Mouse (Mus musculus): Measurements from ENCODE around the gene 4933406M09Rik. TPM values are rescaled to one million over a fixed set of nuclear protein-coding genes. Genes with fewer than 3 reads are reported as not detected.

4933406M09Rik gene
- polyA plus RNA-seq, 1 experiment from 2014 or later, result 0.07 TPM

DNA sequence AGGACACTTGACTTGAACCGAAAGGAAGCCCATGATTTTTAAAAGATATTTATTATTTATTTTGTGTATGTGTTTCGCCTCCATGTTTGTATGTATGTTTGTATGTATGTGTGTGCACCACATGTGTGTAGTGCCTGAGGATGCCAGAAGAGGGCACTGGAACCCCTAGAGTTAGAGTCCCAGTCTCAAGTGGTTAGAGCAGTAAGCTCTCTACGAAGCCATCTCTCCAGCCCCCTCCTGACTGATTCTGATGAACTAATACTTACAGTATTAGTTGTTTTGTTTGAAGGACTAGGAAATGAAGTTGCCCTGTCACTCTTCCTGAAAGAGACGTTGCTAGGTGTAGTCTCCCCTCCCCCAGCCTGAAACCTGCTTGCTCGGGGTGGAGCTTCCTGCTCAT, 14.0 kb downstream of the 4933406M09Rik start:
- Histone ChIP-seq H3K4me3 (ENCODE audit: low read length) (no peak overlapping the region), H3K4me2 (ENCODE audit: low read depth, low read length) (no peak overlapping the region), H3K27ac (ENCODE audit: low read length) (no peak overlapping the region), H3K9ac (ENCODE audit: low read depth, low read length) (no peak overlapping the region), H3K4me1 (ENCODE audit: control insufficient read depth, insufficient read depth, low read length) (no peaks in the 10 kb centered on the region), H3K9me3 (ENCODE audit: control insufficient read depth, low read length) (peaks cover 3% of the 10 kb centered on the region; the same call in 1 of the 2 replicates), H3K36me3 (ENCODE audit: control insufficient read depth, insufficient read depth, low read length) (no peaks in the 10 kb centered on the region), H3K27me3 (replicated peaks; ENCODE audit: control insufficient read depth, insufficient read depth, low read length) (no peaks in the 10 kb centered on the region)
- 56% methylated on average over 5 of the region's 5 CpGs for WGBS
- ATAC-seq, result no peak

DNA sequence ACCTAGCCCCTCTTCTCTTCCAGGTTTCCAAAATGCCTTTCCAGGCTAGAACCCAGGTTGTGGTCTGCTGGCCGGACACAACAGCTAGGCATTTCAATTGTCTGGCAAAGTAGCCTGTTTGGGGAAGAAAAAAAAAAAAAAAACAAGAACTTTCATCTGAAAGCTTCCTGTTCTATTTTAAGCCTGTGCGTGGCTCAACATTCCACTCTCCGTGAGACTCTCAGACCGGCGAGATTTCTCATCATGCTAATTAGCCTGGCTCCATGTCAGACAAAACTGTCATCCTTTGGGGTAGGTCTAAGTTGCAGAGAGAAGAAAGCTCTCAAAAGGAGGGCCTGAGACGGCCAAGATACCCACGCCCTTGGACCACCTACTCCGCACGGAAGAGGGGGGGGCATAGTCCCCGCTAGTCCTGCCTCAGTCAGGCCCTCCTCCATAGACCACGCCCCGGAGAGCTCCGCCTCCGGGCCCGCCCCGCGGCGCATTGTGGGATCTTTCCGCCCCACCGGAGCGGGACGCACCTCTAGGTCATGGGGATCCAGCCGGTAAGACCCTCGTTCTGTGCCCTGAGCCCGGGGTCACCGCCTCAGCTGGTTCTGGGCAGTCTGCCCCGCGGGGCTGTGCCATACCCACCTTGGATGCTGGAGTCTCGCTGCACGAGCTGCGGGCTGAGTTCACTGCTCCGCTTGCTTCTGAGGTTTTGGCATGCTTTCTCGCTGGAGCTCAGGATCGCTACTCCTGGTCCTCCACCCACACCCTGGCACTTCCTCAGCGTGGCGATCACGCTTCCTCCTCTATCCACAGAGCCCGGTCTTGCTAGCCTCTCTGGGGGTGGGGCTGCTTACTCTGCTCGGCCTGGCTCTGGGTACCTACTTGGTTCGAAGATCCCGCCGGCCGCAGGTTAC, 20.0 kb downstream of the 4933406M09Rik start, which contains the start of gene Cyb5r1:
TSS of gene Cyb5r1 (plus strand) at position 51 of the 905 bp plus-strand sequence.
- no peaks in the 10 kb centered on the region for H3K27me3 ChIP-seq (replicated peaks; ENCODE audit: control insufficient read depth, insufficient read depth, low read length)
- peak; percentile 99 for ATAC-seq
- peak within 1 kb of the TSS; percentile 83 for H3K4me2 ChIP-seq (ENCODE audit: low read depth, low read length)
- H3K9me3 ChIP-seq (ENCODE audit: control insufficient read depth, low read length), result no peaks in the 10 kb centered on the region
- peaks cover 5% of the 10 kb centered on the region; the same call in 1 of the 2 replicates for H3K36me3 ChIP-seq (ENCODE audit: control insufficient read depth, insufficient read depth, low read length)
- under 1% methylated on average over 43 of the region's 43 CpGs for WGBS
- peak within 1 kb of the TSS; percentile 78 for H3K4me3 ChIP-seq (ENCODE audit: low read length)
- peaks cover 6% of the 10 kb centered on the region for H3K4me1 ChIP-seq (ENCODE audit: control insufficient read depth, insufficient read depth, low read length)
- peak within 1 kb of the TSS; percentile 64 for H3K27ac ChIP-seq (ENCODE audit: low read length)
- peak within 1 kb of the TSS; percentile 79 for H3K9ac ChIP-seq (ENCODE audit: low read depth, low read length)

DNA sequence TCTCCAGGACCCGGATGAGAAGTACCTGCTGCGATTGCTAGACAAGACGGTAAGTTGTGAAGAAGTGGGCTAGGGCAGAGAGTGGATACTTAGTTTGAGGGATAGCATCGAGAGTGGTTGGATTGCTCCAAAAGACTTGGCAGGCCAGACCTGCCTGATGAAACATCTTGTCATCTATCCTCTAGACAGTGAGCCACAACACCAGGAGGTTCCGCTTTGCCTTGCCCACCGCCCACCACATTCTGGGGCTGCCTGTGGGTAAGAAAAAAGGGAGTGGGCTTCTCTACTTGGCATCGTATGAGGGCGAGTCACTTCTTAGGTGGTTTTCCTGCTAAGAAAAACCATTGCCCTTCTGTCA, 20.7 kb downstream of the 4933406M09Rik start:
- H3K4me3 ChIP-seq (ENCODE audit: low read length), result peak overlapping the region; percentile 78
- H3K9ac ChIP-seq (ENCODE audit: low read depth, low read length), result peak overlapping the region; percentile 79
- H3K4me1 ChIP-seq (ENCODE audit: control insufficient read depth, insufficient read depth, low read length), result peaks cover 6% of the 10 kb centered on the region
- no peak; the same call in none of the 2 replicates for ATAC-seq
- H3K27me3 ChIP-seq (replicated peaks; ENCODE audit: control insufficient read depth, insufficient read depth, low read length), result no peaks in the 10 kb centered on the region
- H3K9me3 ChIP-seq (ENCODE audit: control insufficient read depth, low read length), result no peaks in the 10 kb centered on the region
- H3K4me2 ChIP-seq (ENCODE audit: low read depth, low read length), result peak overlapping the region; percentile 83
- WGBS, result 24% methylated on average over 8 of the region's 8 CpGs
- peaks cover 5% of the 10 kb centered on the region for H3K36me3 ChIP-seq (ENCODE audit: control insufficient read depth, insufficient read depth, low read length)
- H3K27ac ChIP-seq (ENCODE audit: low read length), result peak overlapping the region; percentile 64; the same call in 1 of the 2 replicates

DNA sequence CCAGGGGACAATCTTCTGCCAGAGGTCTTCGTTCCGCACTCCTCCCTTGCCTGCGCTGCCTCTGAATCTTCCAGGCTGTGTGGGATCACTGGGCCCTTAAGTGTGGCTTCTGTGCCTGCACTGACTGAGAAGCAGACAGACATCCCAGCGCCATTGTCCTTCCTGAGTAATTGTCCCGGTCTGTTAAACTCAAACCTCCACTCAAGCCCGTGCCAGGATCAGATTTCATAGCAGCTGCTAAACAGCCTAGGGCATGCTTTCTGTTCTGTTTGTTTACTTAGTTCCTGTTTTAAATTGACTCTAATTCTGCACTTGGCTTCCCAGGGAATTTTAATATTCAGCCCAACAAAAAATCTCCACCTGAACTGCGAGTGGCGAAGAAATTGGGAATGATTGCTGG, 22.3 kb downstream of the 4933406M09Rik start:
- H3K9ac ChIP-seq (ENCODE audit: low read depth, low read length), result no peak overlapping the region
- peaks cover 6% of the 10 kb centered on the region for H3K4me1 ChIP-seq (ENCODE audit: control insufficient read depth, insufficient read depth, low read length)
- no peak overlapping the region for H3K4me2 ChIP-seq (ENCODE audit: low read depth, low read length)
- WGBS, result 67% methylated on average over 8 of the region's 8 CpGs
- no peaks in the 10 kb centered on the region for H3K9me3 ChIP-seq (ENCODE audit: control insufficient read depth, low read length)
- ATAC-seq, result no peak
- no peak overlapping the region for H3K27ac ChIP-seq (ENCODE audit: low read length)
- H3K4me3 ChIP-seq (ENCODE audit: low read length), result no peak overlapping the region
- no peaks in the 10 kb centered on the region for H3K27me3 ChIP-seq (replicated peaks; ENCODE audit: control insufficient read depth, insufficient read depth, low read length)
- H3K36me3 ChIP-seq (ENCODE audit: control insufficient read depth, insufficient read depth, low read length), result peaks cover 10% of the 10 kb centered on the region

DNA sequence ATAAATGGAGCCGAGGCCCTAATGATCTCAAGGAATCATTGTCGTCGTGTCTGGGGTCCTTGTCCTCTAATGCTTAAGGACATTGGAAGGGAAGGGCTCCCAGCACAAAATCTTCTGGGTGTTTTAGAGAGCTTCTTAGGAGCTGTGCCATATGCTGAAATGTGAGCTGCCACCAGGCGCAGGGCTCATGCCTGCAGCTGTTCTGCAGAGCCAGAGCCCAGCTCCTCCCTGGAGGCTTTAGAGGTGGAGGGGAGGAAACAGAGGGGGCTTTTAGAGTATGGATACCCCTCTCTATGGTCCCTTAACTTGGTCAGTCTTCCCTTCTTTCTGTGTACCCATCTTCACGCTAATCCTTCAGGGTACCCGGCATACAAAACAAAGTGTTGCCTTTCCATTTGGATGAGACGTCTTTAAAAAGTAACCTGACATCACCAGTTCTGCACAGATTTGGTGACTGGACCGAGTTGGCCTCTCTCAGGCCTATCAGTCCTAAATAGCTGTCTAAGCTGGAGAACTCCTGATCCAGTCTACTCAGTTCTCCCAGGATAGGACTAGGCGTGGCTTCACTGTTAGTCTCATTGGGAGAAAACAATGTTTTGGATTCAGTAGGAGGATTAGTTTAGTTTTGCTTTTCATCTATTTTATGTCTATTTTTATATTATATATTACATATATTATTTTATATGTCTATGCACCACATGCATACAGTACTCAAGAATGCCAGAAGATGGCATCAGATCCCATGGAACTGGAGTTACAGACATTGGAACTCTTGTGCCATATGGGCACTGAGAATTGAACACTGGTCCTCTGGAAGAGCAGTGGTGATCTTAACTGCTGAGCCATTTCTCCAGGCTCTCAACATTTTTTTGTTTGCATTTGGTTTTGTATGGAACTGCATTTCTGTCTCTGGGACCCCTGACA, 26.2 kb downstream of the 4933406M09Rik start:
- no peak overlapping the region for H3K4me2 ChIP-seq (ENCODE audit: low read depth, low read length)
- ATAC-seq, result no peak
- no peak overlapping the region for H3K4me3 ChIP-seq (ENCODE audit: low read length)
- no peak overlapping the region for H3K27ac ChIP-seq (ENCODE audit: low read length)
- H3K4me1 ChIP-seq (ENCODE audit: control insufficient read depth, insufficient read depth, low read length), result peaks cover 15% of the 10 kb centered on the region
- H3K9me3 ChIP-seq (ENCODE audit: control insufficient read depth, low read length), result no peaks in the 10 kb centered on the region
- 92% methylated on average over 9 of the region's 9 CpGs for WGBS
- H3K9ac ChIP-seq (ENCODE audit: low read depth, low read length), result no peak overlapping the region
- peaks cover 10% of the 10 kb centered on the region for H3K36me3 ChIP-seq (ENCODE audit: control insufficient read depth, insufficient read depth, low read length)
- H3K27me3 ChIP-seq (replicated peaks; ENCODE audit: control insufficient read depth, insufficient read depth, low read length), result no peaks in the 10 kb centered on the region

DNA sequence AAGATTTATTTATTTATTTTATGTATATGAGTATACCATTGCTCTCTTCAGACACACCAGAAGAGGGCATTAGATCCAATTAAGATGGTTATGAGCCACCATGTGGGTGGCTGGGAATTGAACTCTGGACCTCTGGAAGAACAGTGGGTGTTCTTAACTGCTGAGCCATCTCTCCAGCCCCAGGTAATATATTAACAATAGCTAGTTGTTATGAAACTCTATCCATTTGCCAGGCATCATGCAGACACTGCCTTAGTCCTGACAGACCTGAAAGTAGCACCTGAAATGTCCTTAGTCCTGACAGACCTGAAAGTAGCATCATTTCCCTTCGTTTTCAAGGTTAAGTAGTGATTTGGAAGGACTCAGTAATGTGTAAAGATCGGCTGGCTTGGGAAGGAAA, 28.3 kb downstream of the 4933406M09Rik start:
- Histone ChIP-seq H3K4me1 (ENCODE audit: control insufficient read depth, insufficient read depth, low read length) (peaks cover 30% of the 10 kb centered on the region), H3K4me2 (ENCODE audit: low read depth, low read length) (peak overlapping the region; percentile 73; the same call in 1 of the 2 replicates), H3K4me3 (ENCODE audit: low read length) (no peak overlapping the region), H3K36me3 (ENCODE audit: control insufficient read depth, insufficient read depth, low read length) (peaks cover 10% of the 10 kb centered on the region), H3K27ac (ENCODE audit: low read length) (peak overlapping the region; percentile 91), H3K9me3 (ENCODE audit: control insufficient read depth, low read length) (no peaks in the 10 kb centered on the region), H3K27me3 (replicated peaks; ENCODE audit: control insufficient read depth, insufficient read depth, low read length) (no peaks in the 10 kb centered on the region), H3K9ac (ENCODE audit: low read depth, low read length) (no peak overlapping the region)
- WGBS, result 44% methylated on average over 2 of the region's 2 CpGs
- ATAC-seq, result no peak

DNA sequence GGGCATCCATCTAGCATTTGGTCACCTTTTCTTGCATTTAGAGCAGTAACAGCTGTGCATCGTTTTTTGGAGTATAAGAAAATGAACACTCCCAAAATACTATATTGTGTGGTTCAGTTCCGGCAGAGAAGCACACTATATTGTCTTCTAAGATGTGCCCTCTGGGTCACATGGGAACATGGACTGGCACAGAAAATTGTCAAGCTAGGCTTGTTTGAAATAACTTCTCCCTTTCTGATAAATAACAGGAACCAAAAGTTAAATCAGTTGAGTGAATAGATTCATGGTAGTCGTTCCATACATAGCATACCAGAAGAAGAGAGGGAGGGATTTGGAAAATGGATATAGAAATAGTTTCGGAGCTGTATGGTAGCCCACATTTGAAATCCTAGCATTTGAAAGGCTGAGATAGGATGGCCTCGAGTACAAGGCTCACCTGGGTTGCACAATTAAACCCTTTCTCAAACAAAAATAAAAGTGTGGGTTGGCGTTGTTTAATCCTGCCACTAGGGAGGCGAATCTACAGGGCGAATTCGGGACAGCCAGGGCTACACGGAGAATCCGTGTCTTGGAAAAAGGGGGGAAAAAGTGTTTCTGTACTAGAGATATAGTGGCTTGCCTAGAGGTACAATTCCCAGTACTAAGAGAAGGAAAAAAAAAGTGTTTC, 28.9 kb downstream of the 4933406M09Rik start:
- peak overlapping the region; percentile 96 for H3K9ac ChIP-seq (ENCODE audit: low read depth, low read length)
- H3K9me3 ChIP-seq (ENCODE audit: control insufficient read depth, low read length), result no peaks in the 10 kb centered on the region
- H3K4me2 ChIP-seq (ENCODE audit: low read depth, low read length), result peak overlapping the region; percentile 73
- peaks cover 6% of the 10 kb centered on the region for H3K36me3 ChIP-seq (ENCODE audit: control insufficient read depth, insufficient read depth, low read length)
- peak overlapping the region; percentile 97 for H3K4me3 ChIP-seq (ENCODE audit: low read length)
- WGBS, result 14% methylated on average over 11 of the region's 11 CpGs
- peaks cover 36% of the 10 kb centered on the region for H3K4me1 ChIP-seq (ENCODE audit: control insufficient read depth, insufficient read depth, low read length)
- ATAC-seq, result peak; percentile 43
- no peaks in the 10 kb centered on the region for H3K27me3 ChIP-seq (replicated peaks; ENCODE audit: control insufficient read depth, insufficient read depth, low read length)
- H3K27ac ChIP-seq (ENCODE audit: low read length), result peak overlapping the region; percentile 91

DNA sequence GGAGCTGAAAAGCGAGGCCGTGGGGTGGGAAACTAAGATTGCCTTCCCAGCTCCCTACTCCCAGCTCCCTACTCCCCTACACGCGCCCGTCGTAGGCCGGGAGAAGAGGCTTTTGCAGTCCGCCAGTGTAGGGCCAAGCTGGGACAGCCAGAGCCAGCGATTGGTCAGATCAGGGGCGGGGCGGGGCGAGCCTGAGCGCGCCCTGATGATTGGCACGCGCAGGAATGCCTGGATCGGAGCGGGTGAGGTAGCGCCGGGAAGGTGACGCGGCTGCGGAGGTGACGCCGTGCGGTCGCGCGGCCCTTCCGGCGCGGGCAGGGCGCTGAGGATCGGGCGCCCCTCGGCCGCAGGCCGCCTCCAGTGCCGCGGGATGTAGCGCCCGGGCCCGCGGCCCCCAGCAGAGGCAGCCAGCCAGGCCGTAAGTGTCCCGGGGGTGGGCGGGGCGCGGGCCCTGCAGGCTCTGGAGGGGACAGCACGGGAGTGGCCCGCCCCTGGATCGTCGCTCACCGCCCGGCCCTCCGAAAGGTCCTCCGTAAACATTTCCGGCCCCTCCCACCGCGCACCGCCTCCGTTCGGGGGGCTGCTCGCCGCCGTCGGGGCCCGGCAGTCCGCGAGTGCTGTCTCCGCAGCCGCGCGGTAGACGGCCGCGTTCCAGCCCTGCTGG, 29.6 kb downstream of the 4933406M09Rik start, which contains the start of gene Adipor1:
TSS of gene Adipor1 (plus strand) at position 211 of the 664 bp plus-strand sequence.
- Histone ChIP-seq H3K9ac (ENCODE audit: low read depth, low read length) (peak within 1 kb of the TSS; percentile 96), H3K4me2 (ENCODE audit: low read depth, low read length) (peak within 1 kb of the TSS; percentile 73), H3K27me3 (replicated peaks; ENCODE audit: control insufficient read depth, insufficient read depth, low read length) (no peaks in the 10 kb centered on the region), H3K27ac (ENCODE audit: low read length) (peak within 1 kb of the TSS; percentile 95), H3K36me3 (ENCODE audit: control insufficient read depth, insufficient read depth, low read length) (peaks cover 5% of the 10 kb centered on the region; the same call in 1 of the 2 replicates), H3K4me3 (ENCODE audit: low read length) (peak within 1 kb of the TSS; percentile 97), H3K4me1 (ENCODE audit: control insufficient read depth, insufficient read depth, low read length) (peaks cover 42% of the 10 kb centered on the region), H3K9me3 (ENCODE audit: control insufficient read depth, low read length) (no peaks in the 10 kb centered on the region)
- under 1% methylated on average over 71 of the region's 77 CpGs for WGBS
- ATAC-seq, result peak; percentile 99
